Mouse (Mus musculus): ENCODE data around the gene Vmn1r21.
A peak's percentile ranks its signal among the peaks of the same experiment; 100 is the strongest.
"Not testable (repeated sequence)": the region's sequence is repeated elsewhere in the genome, so short reads cannot be mapped to it uniquely, and the experiment has no call there.

Vmn1r21 gene

DNA sequence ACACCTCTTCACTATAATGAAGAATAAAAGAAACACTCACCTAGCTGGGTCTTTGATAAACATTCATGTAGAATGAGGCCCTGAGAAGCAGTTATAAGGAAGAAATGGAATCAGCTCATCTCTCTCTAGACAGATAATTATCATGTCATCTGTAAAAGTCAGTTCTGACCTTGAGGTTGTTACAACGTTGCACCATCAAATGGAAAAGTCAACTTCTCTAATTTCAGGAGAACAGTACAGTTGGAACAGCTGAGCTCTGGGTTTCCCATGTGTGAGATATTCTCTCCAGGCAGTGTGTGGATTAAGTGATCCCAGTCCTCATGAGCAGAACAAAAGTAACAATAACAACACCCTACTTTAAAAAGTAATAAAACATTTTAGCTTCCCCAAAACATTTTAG, at the start of gene Vmn1r21:
TSS of gene Vmn1r21 (minus strand) at position 58 of the 400 bp plus-strand sequence.
- no peak for DNase-seq (ENCODE audit: low spot score in 2 of 2)

DNA sequence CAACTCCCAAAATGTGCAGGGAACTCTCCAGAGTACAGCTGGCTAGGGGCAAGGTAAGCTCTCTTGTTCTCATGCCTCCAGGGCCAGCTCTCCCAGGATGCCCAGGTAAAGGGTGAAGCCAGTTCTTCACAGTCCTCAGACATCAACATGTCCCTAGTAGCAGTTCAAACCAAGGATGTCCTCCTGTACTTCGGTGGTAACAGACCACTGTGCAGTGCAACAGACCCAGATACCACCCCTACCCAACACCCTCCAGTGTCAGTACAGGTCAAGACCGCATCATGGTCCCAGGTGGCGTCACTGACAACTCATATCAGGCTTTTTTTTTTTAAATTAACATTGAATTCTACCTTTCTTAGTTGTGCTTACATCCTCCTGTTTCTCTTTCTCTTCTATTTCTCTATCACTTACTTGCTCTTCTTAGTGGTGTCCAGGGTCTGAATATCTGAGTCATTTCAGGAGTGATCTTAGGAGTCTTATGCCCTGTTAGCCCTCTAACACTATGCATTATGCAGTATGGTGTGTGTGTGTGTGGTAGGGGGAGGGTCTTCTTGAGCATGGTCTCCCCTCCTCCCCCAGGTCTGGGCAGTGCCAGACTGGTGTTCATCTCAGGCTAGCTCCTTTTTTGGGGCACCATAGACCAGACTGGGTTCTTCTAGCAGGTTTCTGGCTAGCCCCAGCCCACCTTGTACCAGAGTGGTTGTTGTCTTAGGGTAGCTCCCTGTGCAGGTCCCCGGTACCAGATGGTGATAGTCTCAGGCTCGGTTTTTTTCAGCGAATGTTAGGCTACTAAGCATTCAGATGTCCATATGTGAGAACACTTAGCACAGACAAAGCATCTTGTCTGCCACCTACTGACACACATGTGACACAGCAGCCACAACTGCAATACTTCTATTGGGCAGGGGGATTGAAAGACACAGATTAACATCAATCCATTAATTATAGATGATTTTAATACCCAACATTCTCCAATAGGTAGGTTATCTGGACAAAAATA, 9.2 kb upstream of the Vmn1r21 start:
- peak in 1 of 2 experiments; percentile 17 for DNase-seq (ENCODE audit: low spot score in 2 of 2)

DNA sequence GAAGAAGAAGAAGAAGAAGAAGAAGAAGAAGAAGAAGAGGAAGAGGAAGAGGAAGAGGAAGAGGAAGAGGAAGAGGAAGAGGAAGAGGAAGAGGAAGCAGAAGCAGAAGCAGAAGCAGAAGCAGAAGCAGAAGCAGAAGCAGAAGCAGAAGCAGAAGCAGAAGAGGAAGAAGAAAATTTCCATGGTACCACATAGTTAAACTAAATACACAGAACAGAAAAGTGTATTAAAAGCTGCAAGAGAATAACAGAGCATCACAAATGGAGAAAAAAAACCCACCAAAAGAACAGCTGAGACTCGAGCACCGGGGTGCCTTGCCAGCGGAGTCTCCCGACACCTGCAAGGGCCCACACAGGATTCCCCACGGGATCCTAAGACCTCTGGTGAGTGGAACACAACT, 1.0 kb upstream of the Vmn1r21 start:
- DNase-seq (ENCODE audit: low spot score in 2 of 2), result not testable (repeated sequence)

DNA sequence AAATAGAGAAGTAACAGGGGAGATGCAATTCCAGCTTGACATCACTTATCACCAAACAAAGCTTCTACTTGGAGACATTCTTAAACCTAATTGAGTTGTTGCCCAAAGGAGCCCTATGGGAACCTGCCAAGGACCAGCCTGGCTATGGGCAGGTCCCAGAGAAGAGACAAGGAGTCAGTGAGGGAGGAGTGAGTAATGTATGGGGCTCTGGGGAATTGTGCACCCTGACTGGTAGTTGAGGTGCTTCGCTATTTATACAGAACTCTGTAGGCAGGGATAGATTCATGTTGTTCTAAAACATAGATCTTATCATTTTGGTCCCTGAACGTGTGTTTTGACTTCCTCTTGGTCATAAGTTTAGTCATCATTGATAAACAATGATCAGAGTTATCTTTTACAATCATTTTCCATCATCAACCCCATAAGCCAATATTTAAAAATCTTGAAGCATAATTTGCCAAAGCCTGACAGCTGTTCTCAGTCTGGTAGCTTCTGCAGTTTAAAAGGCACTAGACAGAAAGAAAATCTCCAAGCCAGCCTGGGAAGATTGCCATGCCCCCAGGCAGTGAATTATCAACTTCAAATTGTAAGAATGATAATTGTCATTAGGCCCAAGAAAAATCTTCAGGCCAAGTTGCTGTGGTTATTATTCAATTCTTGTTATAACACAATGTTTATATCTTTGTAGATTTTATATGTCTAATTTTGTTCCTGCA, 10.3 kb downstream of the Vmn1r21 start:
- no peak for DNase-seq (ENCODE audit: low spot score in 2 of 2)

DNA sequence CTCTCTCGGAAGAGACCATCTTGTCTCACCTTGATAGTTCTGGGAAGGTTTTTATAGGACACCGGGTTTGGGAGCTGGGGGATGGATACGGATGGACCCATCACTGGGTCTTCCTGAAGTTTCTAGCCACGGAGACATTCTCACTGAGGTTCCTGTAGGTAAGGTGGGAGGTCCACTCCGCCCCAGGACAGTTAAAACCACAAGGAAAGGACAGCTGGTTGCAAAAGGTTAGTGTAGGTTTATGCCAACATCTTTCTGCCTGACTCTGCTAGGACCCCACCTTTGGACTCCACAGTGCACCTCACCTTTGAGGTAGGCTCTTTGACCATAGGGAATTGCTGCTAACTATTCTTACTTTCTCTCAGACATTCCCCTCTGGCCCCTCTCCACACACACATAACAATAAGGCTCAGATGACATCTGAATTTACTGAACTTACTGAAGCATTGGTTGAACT, 24.9 kb downstream of the Vmn1r21 start:
- DNase-seq (ENCODE audit: low spot score in 2 of 2), result no peak

DNA sequence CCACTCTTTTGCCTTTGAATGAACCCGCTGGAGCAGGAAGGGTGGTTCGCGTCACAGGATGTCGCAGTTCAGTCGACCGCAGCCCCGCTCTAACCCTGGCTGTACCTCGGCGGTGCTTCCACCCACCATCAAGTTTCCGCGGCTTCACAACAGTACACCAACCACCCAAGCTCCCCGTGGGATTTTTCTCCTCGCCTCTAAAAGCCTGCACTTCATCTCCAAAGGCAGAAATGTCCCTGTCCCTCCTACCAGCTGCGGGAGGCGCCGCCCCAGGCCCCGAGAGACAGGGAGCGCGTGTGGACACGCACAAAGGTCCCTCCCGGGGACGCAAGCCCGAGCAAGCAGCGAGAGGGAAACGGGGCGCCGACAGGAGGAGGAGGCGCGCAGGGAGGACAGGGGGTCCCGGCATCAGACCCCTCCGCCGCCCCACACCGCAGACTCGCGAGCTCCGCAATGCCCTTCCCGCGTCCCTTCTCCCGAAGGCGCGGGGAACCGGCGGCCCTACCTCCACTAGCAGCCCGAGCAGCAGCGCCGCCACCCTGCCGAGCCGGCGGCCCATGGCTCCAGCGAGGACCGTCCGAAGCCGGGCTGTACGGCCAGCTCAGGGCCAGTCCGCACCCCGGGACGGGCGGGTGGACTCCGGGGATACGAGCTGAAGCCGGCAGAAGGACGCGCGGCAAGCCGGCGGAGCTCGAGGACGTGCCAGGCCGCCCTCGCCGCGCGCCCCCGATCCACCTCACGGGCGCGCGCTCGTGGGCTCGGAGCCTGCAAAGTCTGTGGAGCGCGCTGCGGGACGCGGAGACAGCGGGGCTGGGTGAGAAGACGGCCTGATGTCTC, 25.5 kb downstream of the Vmn1r21 start, which contains the start of gene Vopp1:
TSS of gene Vopp1 (minus strand) at position 738 of the 837 bp plus-strand sequence.
- DNase-seq (ENCODE audit: low spot score in 2 of 2), result peak; percentile 52 to 61

DNA sequence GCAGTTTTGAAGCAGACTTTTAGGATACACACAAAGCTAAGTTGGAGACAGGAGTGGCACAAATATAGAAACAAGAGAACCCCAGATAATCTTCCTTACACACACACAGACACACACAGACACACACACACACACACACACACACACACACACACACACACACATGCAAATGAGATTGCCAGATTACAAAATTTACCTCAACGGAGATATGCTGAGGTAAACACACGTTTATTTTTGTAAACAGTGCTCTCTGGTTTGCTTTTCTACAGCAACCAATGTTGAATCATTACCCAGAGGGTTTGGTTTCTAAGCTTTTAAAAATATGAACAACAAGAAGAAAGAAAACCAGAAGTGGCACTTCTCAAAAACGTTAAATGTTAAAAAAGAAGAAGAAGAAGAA, 26.7 kb downstream of the Vmn1r21 start:
- DNase-seq (ENCODE audit: low spot score in 2 of 2), result no peak

DNA sequence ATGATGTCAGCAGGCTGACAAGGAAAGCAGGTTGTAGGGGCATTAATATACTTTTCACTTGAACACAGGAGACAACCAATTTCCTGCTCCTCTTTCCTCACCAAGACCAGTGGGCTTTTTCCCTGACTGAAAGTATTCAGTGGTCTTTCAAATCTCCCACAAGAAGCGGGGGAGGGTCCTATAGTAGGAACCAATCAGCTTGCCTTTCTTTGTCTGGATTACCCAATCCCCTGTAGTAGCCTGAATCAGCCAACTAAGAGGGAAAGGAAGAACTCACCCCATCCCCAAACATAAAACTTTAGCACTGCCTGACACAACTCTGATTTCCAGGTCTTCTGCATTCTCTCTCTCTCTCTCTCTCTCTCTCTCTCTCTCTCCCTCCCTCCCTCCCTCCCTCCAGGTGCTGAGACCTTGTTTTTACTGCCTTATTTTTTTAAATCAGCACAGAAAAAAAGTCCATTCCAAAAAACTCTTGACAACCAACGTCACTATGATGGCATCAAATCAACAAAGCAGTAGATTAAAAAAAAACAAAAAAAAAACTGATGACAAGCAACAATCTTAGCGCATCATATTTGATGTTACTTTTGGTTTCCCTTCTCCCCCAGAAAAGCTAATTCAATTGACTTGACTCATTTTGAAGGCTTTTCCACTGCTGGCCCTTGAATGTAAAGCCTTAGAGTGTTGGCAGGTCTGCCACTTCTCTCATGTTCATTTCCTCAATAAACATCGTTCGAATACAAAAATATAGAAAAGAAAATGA, 27.3 kb downstream of the Vmn1r21 start:
- no peak for DNase-seq (ENCODE audit: low spot score in 2 of 2)

DNA sequence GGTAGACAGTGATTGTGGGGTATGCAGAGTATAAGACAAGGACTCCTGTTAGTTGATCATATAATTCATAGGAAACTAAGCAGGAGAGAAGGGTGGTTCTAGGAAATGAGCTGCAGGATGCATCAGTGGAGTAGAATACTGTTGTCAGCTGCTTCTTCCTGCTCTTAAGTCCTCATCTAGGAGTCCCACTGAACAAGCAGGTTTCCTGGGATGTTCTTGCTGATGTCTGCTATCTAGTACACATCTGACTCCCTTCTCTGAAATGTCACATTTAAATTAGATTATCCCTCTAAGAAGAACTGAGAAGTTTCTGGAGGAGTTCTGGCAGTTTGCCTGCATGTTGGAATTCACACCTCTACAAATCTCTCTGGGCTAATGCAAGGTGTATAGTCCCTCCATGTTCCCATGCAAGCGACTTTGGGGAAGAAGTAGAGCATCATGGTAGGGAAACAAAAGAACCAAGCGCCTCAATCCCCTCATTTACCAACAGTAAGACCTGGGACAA, 35.7 kb downstream of the Vmn1r21 start:
- DNase-seq (ENCODE audit: low spot score in 2 of 2), result no peak

DNA sequence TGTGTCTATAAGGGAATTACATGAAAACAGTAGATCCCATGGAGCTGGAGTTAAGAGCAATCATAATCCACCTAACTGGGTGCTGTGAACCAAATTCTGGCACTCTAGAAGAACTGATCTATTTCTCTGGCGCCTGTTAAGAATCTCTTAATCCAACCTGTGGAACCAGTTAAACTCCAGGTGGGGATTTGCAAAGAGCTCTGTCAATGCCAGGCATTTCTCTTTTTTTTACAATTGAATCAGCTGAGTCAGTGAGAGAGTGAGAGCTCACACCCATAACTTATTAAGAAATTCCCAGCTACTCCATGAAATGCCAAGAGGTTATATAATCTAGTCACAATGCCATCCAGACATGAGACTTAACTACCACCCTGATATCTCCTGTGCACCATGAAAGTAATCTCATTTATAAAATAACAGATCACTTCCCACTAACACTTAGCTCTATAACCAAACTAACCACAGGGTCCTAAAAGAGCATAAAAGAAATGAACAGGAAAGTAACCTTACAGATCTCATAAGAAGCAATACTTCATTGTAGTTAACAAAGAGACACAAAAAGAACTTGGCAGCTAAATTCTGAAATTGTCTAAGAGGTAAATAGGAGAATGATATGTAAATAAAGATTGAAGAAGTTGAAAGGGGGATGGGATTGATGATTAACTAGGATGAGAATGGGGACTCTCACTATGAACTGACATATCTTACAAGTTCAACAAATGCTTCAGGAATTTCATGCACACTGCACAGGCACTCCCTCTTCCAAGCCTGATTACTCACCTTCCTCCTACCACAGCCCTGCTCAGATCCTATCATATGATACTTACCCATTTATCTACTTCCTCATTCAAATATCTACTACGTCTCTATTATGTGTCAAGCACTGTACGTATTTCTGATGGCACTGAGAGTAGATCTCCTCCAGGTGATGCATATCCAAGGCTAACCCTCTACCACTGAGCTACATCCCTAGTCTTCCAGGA, 38.1 kb downstream of the Vmn1r21 start:
- DNase-seq (ENCODE audit: low spot score in 2 of 2), result no peak

DNA sequence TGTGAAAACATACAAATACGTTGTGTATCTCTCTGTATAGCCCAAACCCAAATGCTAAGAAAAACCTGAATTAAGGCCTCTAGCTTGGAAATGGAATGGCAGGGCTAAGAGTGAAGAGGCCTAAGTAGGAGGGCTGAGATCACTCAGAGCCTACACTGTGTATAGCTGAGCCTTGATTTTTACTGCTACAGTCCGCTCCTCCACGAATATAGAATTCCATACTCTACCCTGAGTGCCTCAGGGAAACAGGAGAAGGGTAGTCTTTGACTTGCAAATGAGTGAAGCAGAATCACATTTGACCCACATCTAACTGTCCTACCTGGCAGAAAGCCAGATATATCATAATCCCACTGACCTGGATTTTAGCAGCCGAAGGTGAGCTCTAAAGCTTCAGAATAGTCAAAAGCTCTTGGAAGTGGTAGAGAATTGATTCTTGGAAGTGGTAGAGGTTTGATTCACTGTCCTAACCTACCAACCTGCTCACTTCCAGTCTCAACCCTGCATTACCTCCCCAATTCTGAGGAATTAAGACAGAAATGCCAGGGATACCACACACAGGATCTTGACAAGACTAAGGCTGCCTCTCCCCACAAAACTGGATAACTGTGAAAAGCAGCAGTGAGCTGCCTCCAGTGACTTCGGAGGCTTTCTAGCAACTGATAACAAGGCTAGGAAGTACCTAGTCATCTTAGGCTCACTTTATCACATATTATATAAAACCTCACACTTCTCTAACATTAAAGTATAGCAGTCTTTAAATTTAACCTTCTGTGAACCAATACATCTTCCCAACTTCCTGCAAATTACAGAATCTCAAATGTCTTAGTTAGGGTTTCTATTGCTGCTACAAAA, 44.7 kb downstream of the Vmn1r21 start:
- DNase-seq (ENCODE audit: low spot score in 2 of 2), result no peak

DNA sequence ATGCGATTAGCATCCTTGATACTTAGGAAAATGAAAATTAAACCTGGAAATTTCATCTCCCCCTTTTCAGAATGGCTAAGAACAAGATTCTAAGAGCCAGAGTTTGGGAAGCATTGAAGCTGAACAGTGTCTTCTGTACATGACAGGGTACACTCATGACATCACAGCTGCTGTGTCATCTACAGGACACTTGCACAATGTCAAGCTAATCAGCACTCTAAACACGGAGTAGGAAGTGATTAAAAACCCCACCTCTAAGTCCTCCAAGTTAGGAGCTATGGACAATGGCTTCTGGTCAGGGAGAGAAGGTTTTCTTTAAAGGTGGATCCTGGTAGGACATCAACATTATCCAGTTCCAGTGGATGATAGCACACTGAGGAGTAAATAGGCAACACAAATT, 47.0 kb downstream of the Vmn1r21 start:
- DNase-seq (ENCODE audit: low spot score in 2 of 2), result no peak

DNA sequence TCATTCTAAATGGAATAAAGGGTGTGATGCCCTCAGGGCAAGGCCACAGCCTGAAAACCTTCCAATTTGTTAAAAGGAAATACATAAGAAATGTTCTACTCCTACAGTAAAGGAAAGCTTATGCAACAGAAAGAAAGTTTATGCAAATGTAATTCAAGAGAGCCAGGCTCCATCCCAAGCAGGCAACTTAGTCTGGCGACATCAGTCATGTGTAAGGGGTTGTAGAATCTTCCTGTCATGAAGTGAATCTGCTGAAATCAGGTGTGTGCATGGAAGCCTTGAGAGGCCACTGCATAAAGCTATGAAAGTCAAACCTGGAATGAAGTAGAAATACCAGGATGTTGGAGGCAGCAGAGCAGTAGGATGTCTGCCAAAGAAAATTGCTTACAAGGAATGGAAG, 51.2 kb downstream of the Vmn1r21 start:
- no peak for DNase-seq (ENCODE audit: low spot score in 2 of 2)

DNA sequence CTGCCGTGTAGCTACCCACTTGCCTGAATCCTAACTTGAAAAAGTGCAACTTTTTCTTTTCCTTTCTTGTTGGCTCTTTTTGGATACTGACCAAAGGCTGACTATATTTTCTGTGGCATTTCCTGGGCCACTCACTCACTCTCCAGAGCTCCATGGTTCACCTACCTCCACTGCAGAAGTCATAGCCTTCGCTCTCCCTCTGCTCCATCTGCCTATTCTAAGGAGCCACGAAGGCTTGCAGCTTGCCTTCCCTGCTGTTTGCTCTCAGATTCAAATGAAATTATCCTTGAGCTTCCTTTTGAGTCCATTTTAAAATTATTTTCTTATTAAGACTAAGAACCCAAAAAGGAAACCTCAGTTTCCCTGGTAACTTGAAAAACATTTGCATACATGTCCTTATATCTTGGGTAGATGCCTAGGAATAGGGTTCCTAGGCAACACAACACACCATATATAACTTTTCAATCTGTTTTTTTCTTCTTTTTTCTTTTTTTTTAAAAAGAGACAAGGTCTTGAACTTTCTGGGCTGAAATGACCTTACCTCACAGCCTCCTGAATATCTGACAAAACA, 53.2 kb downstream of the Vmn1r21 start:
- no peak for DNase-seq (ENCODE audit: low spot score in 2 of 2)

DNA sequence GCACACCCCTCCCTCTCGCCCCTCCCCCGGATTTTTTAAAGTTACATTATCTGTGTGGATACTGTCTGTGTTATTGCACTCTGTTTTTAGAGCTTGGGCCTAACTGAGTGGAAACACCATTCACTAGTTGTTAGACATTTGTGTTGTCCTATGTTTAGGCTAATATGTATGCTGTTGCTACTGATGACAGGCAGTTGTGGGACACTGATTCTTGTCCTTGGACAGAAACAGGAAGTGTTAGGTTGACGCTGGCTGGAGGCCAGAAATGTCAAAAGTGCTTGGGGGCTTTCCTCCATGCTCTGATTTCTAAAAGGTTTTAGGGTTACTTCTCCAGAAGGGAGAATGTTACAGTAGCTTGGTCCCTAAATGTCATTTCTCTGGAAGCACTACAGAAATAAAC, 54.3 kb downstream of the Vmn1r21 start:
- DNase-seq (ENCODE audit: low spot score in 2 of 2), result no peak
